Mouse (Mus musculus) small intestine, adult 2 months (tissue): ENCODE results near the gene Slc13a2.

Source experiments
- CTCF ChIP-seq: fragments of 200-500 bp; IDR thresholded peaks from 2 replicates; pipeline ENCODE4 v1.5.1; 2012; ENCODE audit warnings: low read depth, mild to moderate bottlenecking, control low read depth, inconsistent platforms, low read length, moderate library complexity, mixed read lengths; ENCODE audit not compliant: insufficient replicate concordance, insufficient read length; ENCODE audit errors: extremely low read depth
- POLR2A ChIP-seq: fragments of 200-500 bp; IDR thresholded peaks from 2 replicates; pipeline ENCODE4 v1.6.1; 2012; ENCODE audit warnings: low read depth, mild to moderate bottlenecking, control low read depth, inconsistent platforms, low read length, moderate library complexity

DNA sequence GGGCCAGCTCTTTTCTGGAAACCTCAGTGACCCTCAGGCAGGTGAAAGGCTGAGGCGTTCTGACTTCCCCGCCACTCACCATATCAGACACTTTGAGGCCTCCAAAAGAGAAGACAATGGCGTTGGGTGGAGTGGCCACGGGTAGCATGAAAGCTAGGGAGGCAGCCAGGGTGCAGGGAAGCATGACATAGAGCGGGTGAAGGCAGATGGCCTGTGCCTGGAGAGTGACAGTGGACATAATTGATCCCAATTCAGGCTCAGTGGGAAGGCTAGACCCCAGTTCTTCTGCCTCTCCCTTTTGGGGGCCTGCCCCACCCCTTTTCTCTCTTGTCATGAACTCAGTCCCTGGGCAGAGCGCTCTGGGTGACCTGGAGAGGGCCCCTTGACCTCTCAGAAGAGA lies 23.8 kb downstream of the Slc13a2 start:
- TF ChIP-seq CTCF = no peak
- no peak for TF ChIP-seq POLR2A
